Mouse (Mus musculus) liver, embryonic 12.5 days (tissue): ENCODE data around the gene Fcgr3. TPM values are rescaled to one million over a fixed set of nuclear protein-coding genes. Genes with fewer than 3 reads are reported as not detected.
A peak's percentile ranks its signal among the peaks of the same experiment; 100 is the strongest.
"Not testable (repeated sequence)": the region's sequence is repeated elsewhere in the genome, so short reads cannot be mapped to it uniquely, and the experiment has no call there.

Experiments
- ATAC-seq: fragments of 200-750 bp; cut with Nextera tagmentation; 2 replicates; pipeline ENCODE4 v1.8.0; 2017; ENCODE audit warnings: moderate number of reproducible peaks, mild to moderate bottlenecking, moderate library complexity
- H3K27ac ChIP-seq: fragments of 300-500 bp; sonication (generic); 2 replicates; pipeline ENCODE4 v1.5.1; 2016; ENCODE audit warnings: mild to moderate bottlenecking
- H3K27me3 ChIP-seq: fragments of 300-500 bp; sonication (generic); replicated peaks from 2 replicates; pipeline ENCODE4 v1.6.1; 2016; ENCODE audit warnings: mild to moderate bottlenecking, moderate library complexity
- H3K36me3 ChIP-seq: fragments of 300-500 bp; sonication (generic); 2 replicates; pipeline ENCODE4 v1.6.1; 2016; ENCODE audit warnings: mild to moderate bottlenecking, moderate library complexity
- H3K4me1 ChIP-seq: fragments of 300-500 bp; sonication (generic); 2 replicates; pipeline ENCODE4 v1.6.1; 2016
- H3K4me2 ChIP-seq: fragments of 300-500 bp; sonication (generic); 2 replicates; pipeline ENCODE4 v1.6.1; 2016; ENCODE audit warnings: mild to moderate bottlenecking, moderate library complexity
- H3K4me3 ChIP-seq: fragments of 300-500 bp; sonication (generic); 2 replicates; pipeline ENCODE4 v1.5.1; 2016; ENCODE audit warnings: mild to moderate bottlenecking, moderate library complexity
- H3K9ac ChIP-seq: fragments of 300-500 bp; sonication (generic); 2 replicates; pipeline ENCODE4 v1.6.1; 2016; ENCODE audit warnings: mild to moderate bottlenecking, moderate library complexity
- H3K9me3 ChIP-seq: fragments of 300-500 bp; sonication (generic); replicated peaks from 2 replicates; pipeline ENCODE4 v1.6.1; 2016; ENCODE audit warnings: mild to moderate bottlenecking, moderate library complexity
- WGBS: fragments of 180-500 bp; shearing (Covaris S2); methylation state at CpG from one replicate; pipeline ENCODE4 v1.1.7; 2016; ENCODE audit not compliant: insufficient replicate concordance; 5-methylcytosine and 5-hydroxymethylcytosine counted together
- polyA plus RNA-seq: library from polyadenylated mRNA; unstranded; fragments of >200 nt; fragmentation: Nextera tagmentation; extraction: Ambion mirVana; gene quantifications from 2 replicates; pipeline ENCODE4 v1.2.1, GENCODE M21; 2016

Gene Fcgr3
- polyA plus RNA-seq, 1 experiment from 2014 or later: 16.1 TPM

GRCm38 (mm10) chr1:171065768-171066167 lies 1.0 kb upstream of the Fcgr3 start:
- Histone ChIP-seq H3K4me3 (peak overlapping the region; percentile 47), H3K4me2 (peak overlapping the region; percentile 59)
- ATAC-seq: peak; percentile 4

DNA sequence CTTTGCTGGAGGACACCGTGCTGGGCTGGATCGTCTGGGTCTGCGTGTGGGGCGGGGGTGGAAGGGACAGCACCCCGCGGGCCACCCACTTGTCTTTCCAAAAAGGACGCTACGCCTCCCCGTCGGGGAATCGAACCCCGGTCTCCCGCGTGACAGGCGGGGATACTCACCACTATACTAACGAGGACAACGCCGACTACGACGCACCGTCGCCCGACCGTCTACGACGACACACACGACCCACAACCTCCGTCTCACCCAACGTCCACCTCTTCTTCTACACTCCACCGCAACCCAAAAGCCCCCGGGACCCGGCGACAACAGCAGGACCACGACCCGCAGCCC lies 480 bp upstream of the Fcgr3 start:
- peak; percentile 52 for ATAC-seq
- Histone ChIP-seq H3K4me3 (peak overlapping the region; percentile 42), H3K4me2 (peak overlapping the region; percentile 60), H3K4me1 (peaks cover 31% of the 10 kb centered on the region), H3K27me3 (peaks cover 43% of the 10 kb centered on the region)
- not testable (repeated sequence) for H3K27ac ChIP-seq, H3K36me3 ChIP-seq, H3K9me3 ChIP-seq, H3K9ac ChIP-seq
- WGBS: 1% methylated on average over 26 of the region's 35 CpGs

More at GRCm38 (mm10) chr1:171065768-171066167, 1.0 kb upstream of the Fcgr3 start:
- 3% methylated on average over 31 of the region's 45 CpGs for WGBS
- not testable (repeated sequence) for H3K36me3 ChIP-seq, H3K9ac ChIP-seq, H3K9me3 ChIP-seq, H3K27ac ChIP-seq
- Histone ChIP-seq H3K27me3 (peaks cover 45% of the 10 kb centered on the region), H3K4me1 (peaks cover 25% of the 10 kb centered on the region)

DNA sequence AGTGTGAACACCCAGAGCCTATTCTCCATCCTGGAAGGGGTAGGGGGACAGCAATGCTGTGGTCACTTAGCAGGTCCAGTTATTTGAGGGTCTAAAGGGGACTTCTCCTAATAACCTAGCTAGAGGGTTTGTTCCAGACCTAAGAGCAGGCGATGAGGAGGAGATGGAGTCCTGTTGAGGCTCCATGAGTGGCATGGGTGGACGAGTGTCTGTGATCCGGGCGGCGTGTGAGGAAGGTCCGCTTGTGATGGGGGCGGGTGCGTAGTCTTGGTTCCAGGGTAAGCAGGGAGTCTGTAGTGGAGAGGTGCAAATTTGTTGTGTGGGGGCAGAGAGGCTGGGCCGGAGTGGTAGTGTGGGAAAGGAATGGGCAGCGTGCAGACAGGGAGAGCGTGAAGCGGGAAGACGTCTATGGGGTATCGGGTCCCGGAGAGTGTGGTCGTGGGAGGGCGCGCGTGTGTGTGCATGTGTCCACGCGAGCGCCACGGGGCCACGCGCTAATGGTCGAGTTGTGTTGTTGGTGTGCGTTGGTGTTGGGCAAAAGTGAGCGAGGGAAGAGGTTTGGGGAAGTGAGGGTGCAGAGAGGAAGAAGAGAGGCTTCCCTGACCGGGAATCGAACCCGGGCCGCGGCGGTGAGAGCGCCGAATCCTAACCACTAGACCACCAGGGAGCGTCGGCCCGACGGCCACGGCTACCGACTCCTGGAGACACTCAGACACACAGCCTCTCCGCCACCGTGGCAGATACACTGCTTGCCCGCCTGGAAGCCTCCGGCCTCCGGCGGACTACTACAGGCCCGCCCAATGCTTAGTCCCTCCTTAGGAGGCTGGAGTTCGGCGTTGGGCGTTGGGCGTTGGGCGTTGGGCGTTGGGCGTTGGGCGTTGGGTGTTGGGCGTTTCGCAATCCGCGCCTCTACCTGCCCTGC lies 905 bp downstream of the Fcgr3 start:
- Histone ChIP-seq H3K27ac (peak overlapping the region; percentile 5; the same call in 1 of the 2 replicates), H3K9ac (peak overlapping the region; percentile 50), H3K4me3 (peak overlapping the region; percentile 52), H3K4me2 (peak overlapping the region; percentile 60), H3K27me3 (peaks cover 33% of the 10 kb centered on the region), H3K4me1 (peaks cover 38% of the 10 kb centered on the region)
- 8% methylated on average over 40 of the region's 61 CpGs for WGBS
- not testable (repeated sequence) for H3K36me3 ChIP-seq, H3K9me3 ChIP-seq
- ATAC-seq: peak; percentile 80

- H3K4me2 ChIP-seq: no peak overlapping the region
- no peak overlapping the region for H3K27ac ChIP-seq
- H3K4me1 ChIP-seq: peaks cover 38% of the 10 kb centered on the region
- H3K9me3 ChIP-seq: no peaks in the 10 kb centered on the region
- peaks cover 25% of the 10 kb centered on the region for H3K27me3 ChIP-seq
- H3K36me3 ChIP-seq: no peaks in the 10 kb centered on the region
- ATAC-seq: no peak
- no peak overlapping the region for H3K4me3 ChIP-seq
- WGBS: 68% methylated on average over 3 of the region's 3 CpGs
- no peak overlapping the region for H3K9ac ChIP-seq
Observed at GRCm38 (mm10) chr1:171061566-171061965, 3.2 kb downstream of the Fcgr3 start.

GRCm38 (mm10) chr1:171060392-171060791 lies 4.3 kb downstream of the Fcgr3 start:
- Histone ChIP-seq H3K4me2 (peak overlapping the region; percentile 43), H3K4me3 (no peak overlapping the region)

GRCm38 (mm10) chr1:171059203-171059602 lies 5.5 kb downstream of the Fcgr3 start:
- Histone ChIP-seq H3K4me3 (0 out of 2 replicates have a peak overlapping the region, but pooled peaks have one; percentile 13), H3K36me3 (no peaks in the 10 kb centered on the region), H3K9ac (no peak overlapping the region), H3K9me3 (no peaks in the 10 kb centered on the region), H3K27me3 (peaks cover 6% of the 10 kb centered on the region), H3K4me2 (no peak overlapping the region), H3K27ac (peak overlapping the region; percentile 33; the same call in 1 of the 2 replicates), H3K4me1 (peaks cover 25% of the 10 kb centered on the region)
- ATAC-seq: no peak
- WGBS: 13% methylated on average over 2 of the region's 2 CpGs

More at GRCm38 (mm10) chr1:171060392-171060791, 4.3 kb downstream of the Fcgr3 start:
- no peaks in the 10 kb centered on the region for H3K36me3 ChIP-seq
- peaks cover 17% of the 10 kb centered on the region for H3K27me3 ChIP-seq
- no peaks in the 10 kb centered on the region for H3K9me3 ChIP-seq
- no peak overlapping the region for H3K9ac ChIP-seq
- peaks cover 35% of the 10 kb centered on the region for H3K4me1 ChIP-seq
- H3K27ac ChIP-seq: peak overlapping the region; percentile 34; the same call in 1 of the 2 replicates
- no peak for ATAC-seq
- WGBS: 5% methylated on average over 10 of the region's 10 CpGs

DNA sequence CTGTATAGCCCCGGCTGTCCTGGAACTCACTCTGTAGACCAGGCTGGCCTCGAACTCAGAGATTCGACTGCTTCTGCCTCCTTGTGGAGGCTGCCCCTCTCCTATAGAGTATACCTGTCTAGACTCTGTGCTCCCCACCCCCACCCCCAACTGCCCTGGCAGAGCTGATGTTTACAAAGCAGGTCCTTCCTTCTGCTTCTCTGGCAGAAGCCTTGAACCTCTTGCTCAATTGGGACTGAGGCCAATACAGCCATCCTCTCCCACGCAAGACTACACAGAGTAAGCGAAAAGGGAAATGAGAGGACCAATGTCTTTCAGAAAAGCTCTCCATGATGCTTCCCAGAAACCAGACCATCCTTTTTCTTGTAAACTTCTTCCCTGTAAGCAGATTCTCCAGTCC lies 7.5 kb downstream of the Fcgr3 start:
- Histone ChIP-seq H3K36me3 (no peaks in the 10 kb centered on the region), H3K27ac (no peak overlapping the region), H3K9me3 (no peaks in the 10 kb centered on the region), H3K4me1 (peaks cover 19% of the 10 kb centered on the region), H3K4me2 (no peak overlapping the region), H3K27me3 (no peaks in the 10 kb centered on the region), H3K9ac (no peak overlapping the region), H3K4me3 (no peak overlapping the region)
- no peak for ATAC-seq
- WGBS: 67% methylated on average over 5 of the region's 5 CpGs

DNA sequence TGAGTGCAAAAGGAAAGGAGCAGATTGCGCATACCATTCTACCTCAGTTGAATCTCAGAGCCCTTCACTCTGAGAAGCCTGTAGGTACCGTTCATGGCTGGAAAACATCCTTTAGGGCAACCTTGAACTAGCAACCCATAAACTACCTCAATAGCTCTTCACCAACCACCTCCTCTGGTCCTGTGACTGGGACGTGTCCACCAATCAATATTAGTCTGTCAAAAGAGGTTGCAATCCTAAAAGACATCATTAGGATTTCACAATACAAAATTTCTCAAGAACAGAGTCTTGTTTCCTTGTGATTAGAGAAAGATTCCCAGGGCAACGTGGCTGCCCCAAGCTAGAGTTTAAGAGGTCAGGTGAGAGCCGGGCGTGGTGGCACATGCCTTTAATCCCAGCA lies 11.4 kb downstream of the Fcgr3 start:
- H3K9ac ChIP-seq: no peak overlapping the region
- no peaks in the 10 kb centered on the region; the same call in 1 of the 2 replicates for H3K4me1 ChIP-seq
- no peaks in the 10 kb centered on the region for H3K27me3 ChIP-seq
- H3K4me2 ChIP-seq: no peak overlapping the region
- no peaks in the 10 kb centered on the region for H3K36me3 ChIP-seq
- no peaks in the 10 kb centered on the region for H3K9me3 ChIP-seq
- H3K4me3 ChIP-seq: no peak overlapping the region
- no peak for ATAC-seq
- 72% methylated on average over 6 of the region's 6 CpGs for WGBS
- H3K27ac ChIP-seq: no peak overlapping the region

GRCm38 (mm10) chr1:171050774-171051173 lies 14.0 kb downstream of the Fcgr3 start:
- Histone ChIP-seq H3K27ac (no peak overlapping the region), H3K4me3 (no peak overlapping the region), H3K9ac (no peak overlapping the region), H3K4me2 (no peak overlapping the region), H3K4me1 (no peaks in the 10 kb centered on the region; the same call in 1 of the 2 replicates), H3K9me3 (no peaks in the 10 kb centered on the region), H3K27me3 (no peaks in the 10 kb centered on the region), H3K36me3 (no peaks in the 10 kb centered on the region)
- ATAC-seq: no peak
- 45% methylated on average over 7 of the region's 7 CpGs for WGBS

GRCm38 (mm10) chr1:171049263-171049662 lies 15.5 kb downstream of the Fcgr3 start:
- H3K4me1 ChIP-seq: peaks cover 8% of the 10 kb centered on the region
- no peaks in the 10 kb centered on the region for H3K36me3 ChIP-seq
- no peak overlapping the region for H3K4me2 ChIP-seq
- H3K9me3 ChIP-seq: no peaks in the 10 kb centered on the region
- no peak overlapping the region for H3K9ac ChIP-seq
- no peak for ATAC-seq
- WGBS: 61% methylated on average over 10 of the region's 10 CpGs
- no peak overlapping the region for H3K27ac ChIP-seq
- no peak overlapping the region for H3K4me3 ChIP-seq
- no peaks in the 10 kb centered on the region for H3K27me3 ChIP-seq

- Histone ChIP-seq H3K9ac (no peak overlapping the region), H3K9me3 (no peaks in the 10 kb centered on the region), H3K36me3 (no peaks in the 10 kb centered on the region), H3K27me3 (no peaks in the 10 kb centered on the region), H3K4me3 (no peak overlapping the region), H3K4me1 (peaks cover 13% of the 10 kb centered on the region), H3K27ac (no peak overlapping the region), H3K4me2 (no peak overlapping the region)
- ATAC-seq: no peak
- 69% methylated on average over 3 of the region's 3 CpGs for WGBS
Observed at GRCm38 (mm10) chr1:171046501-171046900, 18.2 kb downstream of the Fcgr3 start.

GRCm38 (mm10) chr1:171045079-171045465 lies 19.7 kb downstream of the Fcgr3 start:
- no peaks in the 10 kb centered on the region for H3K27me3 ChIP-seq
- H3K27ac ChIP-seq: no peak overlapping the region
- peak overlapping the region; percentile 67 for H3K4me2 ChIP-seq
- H3K9ac ChIP-seq: peak overlapping the region; percentile 65
- H3K9me3 ChIP-seq: no peaks in the 10 kb centered on the region
- H3K4me3 ChIP-seq: peak overlapping the region; percentile 72
- H3K4me1 ChIP-seq: peaks cover 13% of the 10 kb centered on the region
- 9% methylated on average over 14 of the region's 14 CpGs for WGBS
- ATAC-seq: no peak
- no peaks in the 10 kb centered on the region for H3K36me3 ChIP-seq
